8 mouse cellular contexts compared by ENCODE assay signal in genomic region chr2:145674496-145675141, GRCm38 (mm10). TPM values are rescaled to one million over a fixed set of nuclear protein-coding genes. Genes with fewer than 3 reads are reported as not detected.
A peak's percentile ranks its signal among the peaks of the same experiment; 100 is the strongest.
DNase-seq lines count a peak whose midpoint lies in the region; ATAC-seq lines count a peak whose summit lies in the region.

No protein-coding gene starts in this region.

- H3K27me3 ChIP-seq in heart, embryonic 12.5 days (replicated peaks), result no peaks in the 10 kb centered on the region
- no peaks in the 10 kb centered on the region for H3K27me3 ChIP-seq in heart, embryonic 16.5 days (ENCODE audit: control insufficient read depth, insufficient read depth, low read length)

- DNase-seq in heart, adult 11 months, result no peak
- peak; percentile 24 for DNase-seq in NIH3T3 (ENCODE audit: low read depth)
- peak; percentile 29 for DNase-seq in mesoderm, embryonic 11.5 days (ENCODE audit: low read depth, low spot score)
- no peak for DNase-seq in spleen, postnatal 36 days (ENCODE audit: low spot score in 2 of 2)
- no peak for DNase-seq in frontal cortex, postnatal 10 days (ENCODE audit: low spot score in 2 of 2)
- no peak for DNase-seq in adrenal gland, postnatal 4 days (ENCODE audit: low spot score in 2 of 2)

- ATAC-seq in heart, embryonic 12.5 days (ENCODE audit: insufficient number of reproducible peaks, low FRiP score), result peak; percentile 46
- ATAC-seq in heart, embryonic 16.5 days (replicated peaks; ENCODE audit: extremely low read depth, insufficient read depth, low FRiP score), result peak; percentile 15; the same call in 1 of the 2 replicates

- H3K36me3 ChIP-seq in heart, embryonic 12.5 days, result no peaks in the 10 kb centered on the region
- no peaks in the 10 kb centered on the region for H3K36me3 ChIP-seq in heart, embryonic 16.5 days (ENCODE audit: control insufficient read depth, insufficient read depth)

- peak overlapping the region; percentile 93 for H3K4me2 ChIP-seq in heart, embryonic 12.5 days
- H3K4me2 ChIP-seq in heart, embryonic 16.5 days (ENCODE audit: low read depth, low read length), result peak overlapping the region; percentile 88

- 0 out of 2 replicates have a peak, but pooled peaks cover 3% of the 10 kb centered on the region for H3K9me3 ChIP-seq in heart, embryonic 12.5 days (replicated peaks)
- H3K9me3 ChIP-seq in heart, embryonic 16.5 days (replicated peaks; ENCODE audit: control insufficient read depth, low read length), result no peaks in the 10 kb centered on the region

- WGBS in heart, embryonic 12.5 days, result 5% methylated on average over 23 of the region's 23 CpGs
- 4% methylated on average over 23 of the region's 23 CpGs for WGBS in heart, embryonic 16.5 days

- H3K4me1 ChIP-seq in heart, embryonic 12.5 days (replicated peaks), result peaks cover 17% of the 10 kb centered on the region
- H3K4me1 ChIP-seq in heart, embryonic 16.5 days (ENCODE audit: control insufficient read depth, insufficient read depth, low read length), result peaks cover 24% of the 10 kb centered on the region

- peak overlapping the region; percentile 75 for H3K9ac ChIP-seq in heart, embryonic 12.5 days
- H3K9ac ChIP-seq in heart, embryonic 16.5 days (ENCODE audit: low read length), result peak overlapping the region; percentile 74

- H3K4me3 ChIP-seq in heart, embryonic 12.5 days, result peak overlapping the region; percentile 68
- peak overlapping the region; percentile 72 for H3K4me3 ChIP-seq in heart, embryonic 16.5 days (ENCODE audit: low read length)

- peak overlapping the region; percentile 48 for H3K27ac ChIP-seq in heart, embryonic 12.5 days (ENCODE audit: poor library complexity, severe bottlenecking)
- H3K27ac ChIP-seq in heart, embryonic 16.5 days (ENCODE audit: low read length), result peak overlapping the region; percentile 62

RNA-seq across cellular contexts. Expression of gene Rin2, which starts 0.4 kb away (rescaled TPM):
- polyA plus RNA-seq in heart, embryonic 12.5 days (2016; fragmentation: Nextera tagmentation; extraction: Ambion mirVana), result 19.0 and 22.7 TPM in 2 replicates
- polyA plus RNA-seq in heart, embryonic 16.5 days (2015; fragmentation: Nextera tagmentation; extraction: Ambion mirVana), result 18.7 and 21.4 TPM in 2 replicates
- 10 to 100 TPM; 33.4 to 34.7 TPM for total RNA-seq in adrenal gland, postnatal 4 days (2021)

Comparison
In these comparisons a context has a peak if more than half of its experiments do, and no peak if none do; other contexts are left out.
1. DNase-seq: peak in NIH3T3 (single experiment) and mesoderm, embryonic 11.5 days (single experiment); none in heart, adult 11 months (single experiment), spleen, postnatal 36 days (0 of 2), frontal cortex, postnatal 10 days (0 of 2) and adrenal gland, postnatal 4 days (0 of 2).